Mouse (Mus musculus) liver, embryonic 13.5 days (tissue): Measurements from ENCODE around the gene Otulin. TPM values are rescaled to one million over a fixed set of nuclear protein-coding genes. Genes with fewer than 3 reads are reported as not detected.

Experiments used
- ATAC-seq: fragments of 200-750 bp; cut with Nextera tagmentation; 2 replicates; pipeline ENCODE4 v1.8.0; 2017; ENCODE audit warnings: low read depth, mild to moderate bottlenecking, moderate number of reproducible peaks, moderate library complexity
- DNase-seq: peaks from one replicate; pipeline ENCODE4 v3.0.0; 2022
- H3K27ac ChIP-seq: fragments of 300-500 bp; sonication (generic); 2 replicates; pipeline ENCODE4 v1.5.1; 2015; ENCODE audit warnings: moderate library complexity, mild to moderate bottlenecking, inconsistent platforms
- H3K27me3 ChIP-seq: fragments of 300-500 bp; sonication (generic); 2 replicates; pipeline ENCODE4 v1.6.1; 2015; ENCODE audit warnings: mild to moderate bottlenecking, inconsistent platforms
- H3K36me3 ChIP-seq: fragments of 300-500 bp; sonication (generic); 2 replicates; pipeline ENCODE4 v1.6.1; 2015; ENCODE audit warnings: mild to moderate bottlenecking, inconsistent platforms
- H3K4me1 ChIP-seq: fragments of 300-500 bp; sonication (generic); replicated peaks from 2 replicates; pipeline ENCODE4 v1.6.1; 2015; ENCODE audit warnings: inconsistent platforms
- H3K4me2 ChIP-seq: fragments of 300-500 bp; sonication (generic); 2 replicates; pipeline ENCODE4 v1.6.1; 2015; ENCODE audit warnings: inconsistent platforms, mild to moderate bottlenecking, moderate library complexity
- H3K4me3 ChIP-seq: fragments of 300-500 bp; sonication (generic); replicated peaks from 2 replicates; pipeline ENCODE4 v1.5.1; 2015; ENCODE audit warnings: mild to moderate bottlenecking, inconsistent platforms
- H3K9ac ChIP-seq: fragments of 300-500 bp; sonication (generic); 2 replicates; pipeline ENCODE4 v1.6.1; 2015; ENCODE audit warnings: mild to moderate bottlenecking, inconsistent platforms
- H3K9me3 ChIP-seq: fragments of 300-500 bp; sonication (generic); replicated peaks from 2 replicates; pipeline ENCODE4 v1.6.1; 2016; ENCODE audit warnings: inconsistent platforms
- WGBS: fragments of 180-500 bp; shearing (Covaris S2); methylation state at CpG from one replicate; pipeline ENCODE4 v1.1.7; 2015; ENCODE audit not compliant: insufficient replicate concordance; 5-methylcytosine and 5-hydroxymethylcytosine counted together
- polyA plus RNA-seq: library from polyadenylated mRNA; unstranded; fragments of >200 nt; fragmentation: Nextera tagmentation; extraction: Ambion mirVana; gene quantifications from 2 replicates; pipeline ENCODE4 v1.2.1, GENCODE M21; 2015

The Otulin gene
- polyA plus RNA-seq, 1 experiment from 2014 or later: 20.7 TPM

DNA sequence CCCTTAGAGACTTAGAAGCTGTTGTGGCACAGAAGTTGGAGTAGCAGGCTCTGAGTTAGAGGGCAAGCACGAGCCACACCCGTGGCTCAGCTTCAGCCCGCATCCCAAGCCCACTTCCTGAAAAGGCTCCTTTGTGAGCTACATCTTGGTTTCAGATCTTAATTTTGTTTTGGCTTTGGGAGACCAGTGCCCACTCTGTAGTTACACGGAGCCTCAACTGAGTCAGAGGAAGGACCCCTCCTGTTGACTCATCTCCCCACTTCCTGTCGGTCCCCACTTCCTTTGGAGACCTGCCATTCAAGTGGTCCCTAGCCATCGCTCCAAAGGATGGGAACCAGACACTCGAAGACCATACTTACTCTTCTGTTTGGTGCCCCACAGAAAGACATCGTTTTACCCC, 112.5 kb downstream of the Otulin start:
- H3K27ac ChIP-seq: no peak overlapping the region
- H3K9ac ChIP-seq: no peak overlapping the region
- H3K36me3 ChIP-seq: no peaks in the 10 kb centered on the region
- no peaks in the 10 kb centered on the region for H3K27me3 ChIP-seq
- no peak overlapping the region for H3K4me2 ChIP-seq
- WGBS: 24% methylated on average over 8 of the region's 8 CpGs
- no peak overlapping the region for H3K4me3 ChIP-seq
- no peaks in the 10 kb centered on the region for H3K9me3 ChIP-seq
- DNase-seq (no peak), ATAC-seq (no peak)
- H3K4me1 ChIP-seq: peaks cover 27% of the 10 kb centered on the region; the same call in 1 of the 2 replicates

DNA sequence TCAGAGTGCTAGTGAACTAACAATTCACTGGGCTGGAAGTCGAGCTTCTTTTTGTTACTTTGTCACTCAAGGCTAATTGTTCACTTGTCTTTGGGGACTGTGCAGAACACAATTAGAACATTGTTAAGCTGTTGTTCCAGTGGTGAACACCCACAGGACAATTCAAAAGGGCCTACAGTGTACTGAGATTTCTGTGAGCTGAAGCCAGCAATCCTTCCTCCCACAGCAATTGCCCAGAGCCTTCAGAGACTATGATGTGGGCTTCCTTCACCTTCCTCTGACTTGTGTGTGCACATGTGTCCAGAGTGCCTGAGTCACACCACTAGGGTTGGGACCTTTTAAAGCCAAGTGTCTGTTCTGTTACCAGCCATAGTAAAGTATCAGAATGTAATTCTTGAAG, 113.6 kb downstream of the Otulin start:
- Histone ChIP-seq H3K4me3 (no peak overlapping the region), H3K4me1 (peaks cover 16% of the 10 kb centered on the region; the same call in 1 of the 2 replicates), H3K27ac (no peak overlapping the region), H3K4me2 (no peak overlapping the region), H3K36me3 (no peaks in the 10 kb centered on the region), H3K9me3 (no peaks in the 10 kb centered on the region), H3K27me3 (no peaks in the 10 kb centered on the region), H3K9ac (no peak overlapping the region)
- DNase-seq (no peak), ATAC-seq (no peak)
- WGBS: 73% methylated on average over 1 of the region's 1 CpGs

DNA sequence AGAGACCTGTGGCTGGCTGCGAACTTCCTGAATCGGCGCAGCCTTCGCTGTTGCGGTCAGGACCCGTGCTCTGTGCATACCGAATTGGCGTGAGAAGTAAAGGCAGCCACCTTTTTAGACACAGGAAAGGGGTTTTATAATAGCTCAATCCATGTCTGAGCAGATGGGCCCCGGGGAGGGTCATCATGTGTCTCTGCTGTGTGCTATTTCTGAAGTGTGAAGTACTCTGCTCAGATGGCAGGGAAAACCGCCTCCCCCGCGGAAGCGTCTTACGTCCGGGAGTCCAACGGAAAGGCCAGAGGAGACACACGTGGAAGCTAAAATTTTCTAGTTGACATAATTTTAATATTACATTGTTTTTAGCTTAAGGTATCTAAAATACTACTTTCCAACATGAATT, 121.5 kb downstream of the Otulin start:
- Histone ChIP-seq H3K27ac (no peak overlapping the region), H3K9me3 (no peaks in the 10 kb centered on the region), H3K36me3 (no peaks in the 10 kb centered on the region), H3K4me2 (no peak overlapping the region), H3K9ac (no peak overlapping the region), H3K4me1 (peaks cover 31% of the 10 kb centered on the region), H3K27me3 (no peaks in the 10 kb centered on the region), H3K4me3 (no peak overlapping the region)
- no peak for ATAC-seq
- DNase-seq: no peak
- 89% methylated on average over 17 of the region's 17 CpGs for WGBS

DNA sequence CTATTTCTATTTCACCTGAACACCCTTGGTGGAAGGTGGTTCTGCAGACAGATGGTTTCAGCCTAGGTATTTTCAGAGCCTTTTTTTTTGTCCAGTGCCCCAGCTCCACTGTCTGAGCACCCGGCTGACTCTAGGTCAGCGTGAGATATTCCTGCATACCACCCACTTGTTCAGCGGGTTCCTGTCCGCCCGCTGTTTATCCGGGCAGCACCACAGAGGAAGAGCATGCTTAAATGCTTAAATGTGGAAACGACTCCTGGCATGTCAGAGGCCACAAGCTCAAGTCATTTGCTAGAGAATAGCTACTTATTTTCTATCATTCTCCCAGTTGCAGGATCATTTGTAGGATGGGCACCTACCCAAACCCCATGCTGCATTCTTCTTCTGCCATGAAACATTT, 122.3 kb downstream of the Otulin start:
- no peaks in the 10 kb centered on the region for H3K9me3 ChIP-seq
- DNase-seq (no peak), ATAC-seq (no peak)
- H3K4me3 ChIP-seq: no peak overlapping the region
- no peak overlapping the region for H3K9ac ChIP-seq
- no peaks in the 10 kb centered on the region for H3K36me3 ChIP-seq
- H3K27me3 ChIP-seq: no peaks in the 10 kb centered on the region
- H3K4me1 ChIP-seq: peaks cover 37% of the 10 kb centered on the region
- 90% methylated on average over 7 of the region's 7 CpGs for WGBS
- no peak overlapping the region for H3K27ac ChIP-seq
- H3K4me2 ChIP-seq: no peak overlapping the region

DNA sequence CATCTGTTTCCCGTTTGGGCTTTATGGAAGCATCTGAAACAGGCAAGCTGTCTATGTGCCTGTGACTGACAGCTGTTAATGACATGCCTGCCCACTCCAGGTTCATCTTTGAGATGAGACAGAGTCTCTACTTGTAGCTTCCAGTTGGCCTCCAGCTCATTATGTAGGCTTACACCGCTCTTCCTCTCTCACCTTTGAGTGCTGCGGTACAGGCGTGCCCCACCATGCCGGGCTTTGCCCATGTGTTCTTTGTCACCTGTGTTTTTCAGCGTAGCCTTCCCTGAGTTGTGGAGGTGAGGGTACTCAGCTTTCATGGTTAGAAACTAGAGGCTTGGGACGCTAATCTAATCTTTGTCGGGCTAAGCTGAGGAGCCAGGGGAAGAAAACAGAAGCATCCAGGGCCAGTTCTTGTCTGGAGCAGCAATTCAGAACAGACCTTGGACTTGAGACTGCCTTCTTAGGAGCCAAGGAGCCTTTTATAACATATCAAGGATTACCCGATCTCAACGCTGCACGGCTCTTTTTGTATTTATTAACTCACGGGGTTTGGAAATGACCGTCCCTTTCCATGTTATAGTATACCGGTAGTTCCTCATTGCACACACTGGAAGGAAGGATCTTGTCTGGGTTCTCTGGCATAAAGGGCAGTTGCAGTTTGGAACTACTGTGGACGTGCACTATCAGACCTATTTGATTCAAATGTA, 123.4 kb downstream of the Otulin start:
- DNase-seq (no peak), ATAC-seq (0 out of 2 replicates have a peak, but pooled peaks have one; percentile 28)
- Histone ChIP-seq H3K4me2 (no peak overlapping the region; the same call in 1 of the 2 replicates), H3K27ac (no peak overlapping the region), H3K4me1 (peaks cover 44% of the 10 kb centered on the region), H3K4me3 (no peak overlapping the region), H3K9me3 (no peaks in the 10 kb centered on the region), H3K36me3 (no peaks in the 10 kb centered on the region), H3K9ac (no peak overlapping the region), H3K27me3 (no peaks in the 10 kb centered on the region)
- 84% methylated on average over 15 of the region's 15 CpGs for WGBS

DNA sequence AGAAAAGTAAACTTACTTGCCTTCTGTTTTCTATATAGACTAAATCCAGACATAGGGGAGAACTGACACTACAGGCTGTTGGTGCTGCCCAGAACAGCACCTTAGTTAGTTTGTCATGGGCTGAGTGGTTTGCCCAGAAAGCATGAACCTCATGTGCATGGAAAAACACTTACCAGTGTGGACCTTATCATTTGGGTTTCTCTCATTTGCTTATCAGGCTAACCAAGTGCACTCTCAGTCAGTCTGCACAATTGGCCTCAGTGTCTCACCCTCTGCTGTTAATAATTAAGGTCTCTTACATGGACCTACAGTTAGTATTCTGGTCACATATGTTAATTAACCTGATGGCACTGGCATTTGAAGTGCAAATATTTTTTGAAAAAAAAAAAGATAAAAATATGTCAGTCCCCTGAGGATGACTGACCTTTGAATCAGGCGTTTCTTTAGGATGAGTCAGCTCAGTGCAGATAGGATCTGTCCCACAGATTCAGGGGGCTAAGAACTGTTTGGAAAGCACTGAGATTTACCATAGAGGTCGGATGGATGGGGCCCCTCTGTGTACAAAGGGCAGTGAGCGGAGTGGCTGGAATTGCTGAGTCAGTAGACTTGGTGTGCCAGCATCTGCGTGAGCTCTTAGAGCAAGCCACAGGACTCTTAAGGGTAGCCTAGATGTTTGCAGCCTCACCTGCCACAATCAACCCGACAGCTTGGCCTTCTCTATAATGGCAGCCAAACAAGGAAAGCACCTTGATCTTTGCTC, 124.2 kb downstream of the Otulin start:
- peak; percentile 77 for ATAC-seq
- Histone ChIP-seq H3K9ac (peak overlapping the region; percentile 20; the same call in 1 of the 2 replicates), H3K4me3 (no peak overlapping the region), H3K4me2 (peak overlapping the region; percentile 4), H3K27ac (peak overlapping the region; percentile 67), H3K27me3 (no peaks in the 10 kb centered on the region), H3K36me3 (no peaks in the 10 kb centered on the region), H3K9me3 (no peaks in the 10 kb centered on the region), H3K4me1 (peaks cover 51% of the 10 kb centered on the region)
- 33% methylated on average over 5 of the region's 5 CpGs for WGBS
- no peak for DNase-seq

DNA sequence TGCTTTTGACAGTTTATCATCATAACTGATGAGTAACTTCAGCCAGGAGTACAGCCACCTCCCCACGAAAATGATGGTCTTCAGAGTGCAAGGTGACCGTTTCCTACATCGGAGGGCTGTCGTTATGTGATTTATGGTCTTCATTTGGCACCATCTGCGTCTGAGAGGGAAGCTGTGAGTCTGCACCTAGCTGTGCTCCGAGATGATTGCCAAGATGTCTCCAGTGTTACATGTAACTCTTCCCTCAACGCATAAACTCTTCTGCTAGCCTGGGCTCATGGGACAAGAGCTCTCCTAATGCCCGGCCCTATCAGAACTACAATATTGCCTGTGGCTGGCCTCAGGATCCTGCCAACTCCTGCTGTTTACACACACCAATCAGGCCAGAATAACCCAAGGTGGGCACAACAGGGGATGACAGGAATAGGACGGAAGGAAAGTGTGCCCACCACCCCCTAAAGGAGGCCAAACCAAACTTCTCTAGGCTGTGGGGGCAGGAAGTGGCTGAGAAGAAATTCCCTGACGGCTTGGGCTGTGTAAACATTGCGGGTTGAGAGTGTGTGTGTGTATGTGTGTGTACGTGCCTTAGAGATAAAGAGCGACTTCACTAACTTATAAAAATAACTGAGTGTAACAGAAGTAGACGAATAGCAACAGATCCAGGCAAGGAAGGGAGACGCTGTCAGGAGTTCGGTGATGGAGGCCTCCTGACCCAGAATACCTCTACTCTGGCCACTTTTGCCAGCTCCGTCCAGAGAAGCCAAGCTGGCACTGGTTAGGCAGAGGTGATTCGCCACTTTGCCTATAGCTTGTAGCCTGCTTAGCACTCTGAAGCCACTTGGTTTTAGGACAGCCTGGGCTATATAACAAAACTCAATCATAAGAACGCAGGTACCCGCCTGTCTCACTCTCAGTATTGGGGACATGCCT, 126.4 kb downstream of the Otulin start:
- no peak overlapping the region for H3K4me3 ChIP-seq
- no peaks in the 10 kb centered on the region for H3K27me3 ChIP-seq
- no peak for ATAC-seq
- no peaks in the 10 kb centered on the region for H3K9me3 ChIP-seq
- DNase-seq: no peak
- no peaks in the 10 kb centered on the region for H3K36me3 ChIP-seq
- WGBS: 58% methylated on average over 20 of the region's 20 CpGs
- H3K4me2 ChIP-seq: no peak overlapping the region
- H3K27ac ChIP-seq: no peak overlapping the region
- no peak overlapping the region for H3K9ac ChIP-seq
- H3K4me1 ChIP-seq: peaks cover 73% of the 10 kb centered on the region

DNA sequence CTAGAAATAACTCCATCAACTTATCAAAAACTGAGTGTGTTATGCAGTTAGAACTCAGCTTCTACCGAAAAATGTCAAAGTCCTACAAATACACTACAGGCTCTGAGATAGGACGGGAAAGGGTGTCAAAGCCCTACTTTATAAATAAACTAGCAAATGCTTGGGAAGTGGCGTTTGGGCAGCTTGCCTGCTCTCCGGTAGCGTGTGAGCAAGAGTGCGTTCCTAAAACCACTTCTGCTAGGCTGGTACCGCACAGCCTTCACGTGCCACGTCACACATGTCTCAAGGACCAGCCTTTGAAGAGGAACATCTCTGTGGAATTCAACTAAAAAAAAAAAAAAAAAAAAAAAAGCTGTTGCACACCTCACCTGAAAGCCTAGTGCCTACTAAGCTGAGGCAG, 127.3 kb downstream of the Otulin start:
- Histone ChIP-seq H3K4me2 (no peak overlapping the region), H3K9ac (no peak overlapping the region), H3K9me3 (no peaks in the 10 kb centered on the region), H3K36me3 (no peaks in the 10 kb centered on the region), H3K4me1 (peaks cover 82% of the 10 kb centered on the region), H3K27me3 (no peaks in the 10 kb centered on the region), H3K27ac (no peak overlapping the region), H3K4me3 (no peak overlapping the region)
- no peak for DNase-seq
- 76% methylated on average over 9 of the region's 9 CpGs for WGBS
- no peak for ATAC-seq

DNA sequence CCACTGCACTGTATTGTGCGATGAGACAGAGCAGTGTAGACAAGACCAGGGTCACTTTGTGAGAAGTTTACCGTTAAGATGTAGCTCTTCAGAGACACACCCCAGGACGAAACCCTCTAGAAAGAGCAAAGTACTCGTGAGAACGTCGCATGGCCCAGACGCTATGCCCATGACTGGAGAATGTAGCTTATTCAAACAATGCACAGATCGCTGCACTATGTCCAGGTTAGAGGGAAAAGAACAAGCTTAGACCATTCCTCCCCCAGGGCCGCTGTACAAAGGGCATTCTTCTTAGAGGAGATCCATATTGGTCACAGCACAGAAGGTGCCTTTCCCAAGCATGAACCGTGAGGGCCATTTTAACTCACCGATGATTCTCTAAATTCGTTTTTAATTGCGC, 128.2 kb downstream of the Otulin start:
- Histone ChIP-seq H3K27ac (no peak overlapping the region), H3K4me3 (no peak overlapping the region), H3K9me3 (no peaks in the 10 kb centered on the region), H3K36me3 (no peaks in the 10 kb centered on the region), H3K4me2 (no peak overlapping the region), H3K27me3 (no peaks in the 10 kb centered on the region), H3K9ac (no peak overlapping the region), H3K4me1 (peaks cover 90% of the 10 kb centered on the region)
- no peak for ATAC-seq
- WGBS: 89% methylated on average over 13 of the region's 13 CpGs
- DNase-seq: no peak

DNA sequence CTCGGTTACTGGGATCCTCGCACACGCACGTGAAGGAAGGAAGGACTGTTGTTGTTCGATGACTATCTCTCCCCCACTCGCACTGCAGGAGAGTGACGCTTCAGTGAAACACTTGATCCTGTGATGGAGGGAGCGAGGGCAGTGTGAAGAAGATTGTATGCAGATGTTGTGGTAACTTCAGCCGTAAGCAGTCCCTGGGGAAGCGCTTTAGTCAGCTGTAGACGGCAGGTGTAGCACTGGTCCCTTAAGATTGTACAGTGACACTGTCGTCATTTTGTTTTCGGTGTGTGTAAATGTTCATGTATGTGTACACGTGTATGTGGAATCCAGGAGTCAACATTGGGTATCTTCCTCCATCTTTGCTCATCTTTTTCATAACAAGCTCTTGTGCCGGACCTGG, 130.1 kb downstream of the Otulin start:
- no peaks in the 10 kb centered on the region for H3K27me3 ChIP-seq
- 73% methylated on average over 15 of the region's 15 CpGs for WGBS
- no peaks in the 10 kb centered on the region for H3K9me3 ChIP-seq
- no peak for DNase-seq
- H3K4me3 ChIP-seq: no peak overlapping the region
- H3K4me2 ChIP-seq: no peak overlapping the region
- H3K27ac ChIP-seq: no peak overlapping the region
- H3K9ac ChIP-seq: no peak overlapping the region
- no peaks in the 10 kb centered on the region for H3K36me3 ChIP-seq
- no peak for ATAC-seq
- peaks cover 90% of the 10 kb centered on the region for H3K4me1 ChIP-seq

DNA sequence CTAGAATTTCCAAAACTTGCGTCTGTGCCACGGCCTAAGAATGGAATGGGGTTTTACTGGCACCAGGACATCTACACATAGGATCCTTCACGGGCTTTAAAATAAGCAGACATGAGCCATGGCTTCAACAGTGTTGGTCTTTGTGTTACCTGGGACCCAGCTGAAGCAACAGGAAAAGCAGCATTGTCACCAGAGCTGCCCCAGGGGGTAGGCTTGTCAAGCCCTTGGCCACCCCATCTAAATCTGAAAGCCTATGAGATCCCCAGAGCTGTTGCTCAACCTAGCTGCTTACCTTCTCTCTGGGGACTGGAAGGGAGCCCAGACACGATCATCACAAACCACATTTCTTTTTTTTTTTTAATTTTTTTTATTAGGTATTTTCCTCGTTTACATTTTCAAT, 132.4 kb downstream of the Otulin start:
- DNase-seq: no peak
- H3K9me3 ChIP-seq: no peaks in the 10 kb centered on the region
- H3K36me3 ChIP-seq: no peaks in the 10 kb centered on the region
- no peak for ATAC-seq
- H3K9ac ChIP-seq: peak overlapping the region; percentile 71
- H3K27ac ChIP-seq: peak overlapping the region; percentile 99
- H3K4me3 ChIP-seq: 0 out of 2 replicates have a peak overlapping the region, but pooled peaks have one; percentile 27
- peaks cover 96% of the 10 kb centered on the region for H3K4me1 ChIP-seq
- WGBS: 74% methylated on average over 5 of the region's 5 CpGs
- no peaks in the 10 kb centered on the region for H3K27me3 ChIP-seq
- H3K4me2 ChIP-seq: peak overlapping the region; percentile 66
